Mouse (Mus musculus): ENCODE measurements around the gene Ice1. TPM values are rescaled to one million over a fixed set of nuclear protein-coding genes. Genes with fewer than 3 reads are reported as not detected.

Gene Ice1
- polyA plus RNA-seq, 1 experiment from 2014 or later, result 30.9 TPM

DNA sequence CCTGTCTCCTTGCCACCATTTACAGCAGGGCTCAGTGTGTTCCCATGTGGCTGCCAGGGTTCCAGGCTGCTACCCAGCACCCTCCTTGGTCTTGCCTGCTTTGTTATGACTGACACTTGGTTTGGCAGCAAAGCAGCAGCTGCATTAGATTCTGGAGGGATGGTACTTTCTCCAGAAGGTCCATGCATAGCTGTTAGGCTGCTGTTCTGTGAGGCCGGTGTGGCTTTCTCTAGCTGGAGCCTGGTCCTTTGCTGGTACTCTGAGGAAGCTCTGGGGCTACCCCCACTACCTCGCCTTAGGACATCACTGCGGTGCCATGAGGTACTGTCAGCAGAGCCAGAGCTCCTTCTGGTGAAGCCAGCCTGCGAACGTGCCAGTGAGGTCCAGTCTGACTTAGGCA is 32.1 kb downstream of the Ice1 start:
- no peaks in the 10 kb centered on the region for H3K9me3 ChIP-seq
- no peaks in the 10 kb centered on the region for H3K27me3 ChIP-seq
- no peaks in the 10 kb centered on the region for H3K4me1 ChIP-seq (replicated peaks)
- 97% methylated on average over 5 of the region's 5 CpGs for WGBS
- no peak overlapping the region for H3K27ac ChIP-seq
- no peak overlapping the region for H3K4me2 ChIP-seq
- H3K36me3 ChIP-seq, result peaks cover 100% of the 10 kb centered on the region
- no peak overlapping the region for H3K4me3 ChIP-seq (replicated peaks)
- ATAC-seq (ENCODE audit: insufficient number of reproducible peaks, insufficient read depth, low FRiP score, low TSS enrichment, low read depth), result no peak
- no peak overlapping the region for H3K9ac ChIP-seq (replicated peaks)

DNA sequence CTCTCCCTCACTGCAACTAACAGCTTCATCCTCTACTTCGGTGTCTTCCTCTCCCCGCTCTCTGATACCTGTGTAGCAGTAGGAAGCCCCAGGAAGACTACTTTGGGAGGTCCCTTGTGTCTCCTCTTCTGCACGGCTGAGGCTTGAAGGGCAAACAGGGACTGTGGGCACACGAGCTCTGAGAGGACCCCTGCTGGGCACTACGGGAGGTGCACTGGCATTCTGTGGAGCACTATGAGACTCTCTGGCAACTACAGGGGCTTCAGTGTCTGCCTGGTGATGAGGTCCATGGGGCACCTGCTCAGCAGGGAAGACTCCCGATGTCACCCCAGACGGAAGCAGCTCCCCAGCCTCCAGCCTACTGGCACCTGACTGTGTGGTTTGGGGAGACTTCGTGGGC is 32.7 kb downstream of the Ice1 start:
- no peak for ATAC-seq (ENCODE audit: insufficient number of reproducible peaks, insufficient read depth, low FRiP score, low TSS enrichment, low read depth)
- 88% methylated on average over 8 of the region's 8 CpGs for WGBS
- Histone ChIP-seq H3K9me3 (no peaks in the 10 kb centered on the region), H3K4me1 (replicated peaks) (no peaks in the 10 kb centered on the region), H3K36me3 (peaks cover 100% of the 10 kb centered on the region), H3K9ac (replicated peaks) (no peak overlapping the region), H3K4me3 (replicated peaks) (no peak overlapping the region), H3K4me2 (no peak overlapping the region), H3K27me3 (no peaks in the 10 kb centered on the region), H3K27ac (no peak overlapping the region)

DNA sequence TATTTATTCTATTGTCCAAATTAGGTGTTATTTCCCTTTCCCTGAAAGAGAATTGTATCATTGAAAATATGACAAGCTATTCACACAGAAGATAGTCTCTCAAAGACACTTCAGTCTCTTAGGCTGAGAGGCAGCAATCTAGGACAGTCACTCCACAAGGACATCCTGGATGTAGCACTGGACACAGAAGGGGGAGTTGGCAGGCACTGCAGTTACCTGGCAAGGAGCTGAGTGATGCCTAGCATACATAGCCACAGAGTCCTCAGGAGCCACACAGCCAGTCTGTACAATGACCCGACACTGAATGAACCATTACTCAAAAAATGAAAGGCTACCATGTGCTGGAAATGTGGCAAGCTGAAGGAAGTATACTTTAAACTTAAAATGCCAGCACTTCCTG is 35.9 kb downstream of the Ice1 start:
- no peak for ATAC-seq (ENCODE audit: insufficient number of reproducible peaks, insufficient read depth, low FRiP score, low TSS enrichment, low read depth)
- H3K36me3 ChIP-seq, result peaks cover 95% of the 10 kb centered on the region

GRCm38 (mm10) chr13:70599964-70600619 is 37.3 kb downstream of the Ice1 start:
- Histone ChIP-seq H3K4me1 (replicated peaks) (no peaks in the 10 kb centered on the region), H3K27ac (no peak overlapping the region), H3K27me3 (no peaks in the 10 kb centered on the region), H3K9ac (replicated peaks) (no peak overlapping the region), H3K36me3 (peaks cover 93% of the 10 kb centered on the region), H3K9me3 (no peaks in the 10 kb centered on the region), H3K4me2 (no peak overlapping the region), H3K4me3 (replicated peaks) (no peak overlapping the region)
- 88% methylated on average over 12 of the region's 12 CpGs for WGBS
- no peak for ATAC-seq (ENCODE audit: insufficient number of reproducible peaks, insufficient read depth, low FRiP score, low TSS enrichment, low read depth)

More for the DNA sequence above, 35.9 kb downstream of the Ice1 start:
- Histone ChIP-seq H3K27me3 (no peaks in the 10 kb centered on the region), H3K9ac (replicated peaks) (no peak overlapping the region), H3K9me3 (no peaks in the 10 kb centered on the region), H3K4me1 (replicated peaks) (no peaks in the 10 kb centered on the region), H3K4me3 (replicated peaks) (no peak overlapping the region), H3K4me2 (no peak overlapping the region), H3K27ac (no peak overlapping the region)
- WGBS, result 96% methylated on average over 1 of the region's 1 CpGs

- no peaks in the 10 kb centered on the region for H3K4me1 ChIP-seq (replicated peaks)
- H3K4me3 ChIP-seq (replicated peaks), result no peak overlapping the region
- H3K27ac ChIP-seq, result no peak overlapping the region
- H3K9me3 ChIP-seq, result no peaks in the 10 kb centered on the region
- no peak overlapping the region for H3K4me2 ChIP-seq
- H3K36me3 ChIP-seq, result peaks cover 93% of the 10 kb centered on the region
- 90% methylated on average over 4 of the region's 4 CpGs for WGBS
- no peak for ATAC-seq (ENCODE audit: insufficient number of reproducible peaks, insufficient read depth, low FRiP score, low TSS enrichment, low read depth)
- no peak overlapping the region for H3K9ac ChIP-seq (replicated peaks)
- no peaks in the 10 kb centered on the region for H3K27me3 ChIP-seq
These were observed 38.5 kb downstream of the Ice1 start for GRCm38 (mm10) chr13:70598941-70599340.

DNA sequence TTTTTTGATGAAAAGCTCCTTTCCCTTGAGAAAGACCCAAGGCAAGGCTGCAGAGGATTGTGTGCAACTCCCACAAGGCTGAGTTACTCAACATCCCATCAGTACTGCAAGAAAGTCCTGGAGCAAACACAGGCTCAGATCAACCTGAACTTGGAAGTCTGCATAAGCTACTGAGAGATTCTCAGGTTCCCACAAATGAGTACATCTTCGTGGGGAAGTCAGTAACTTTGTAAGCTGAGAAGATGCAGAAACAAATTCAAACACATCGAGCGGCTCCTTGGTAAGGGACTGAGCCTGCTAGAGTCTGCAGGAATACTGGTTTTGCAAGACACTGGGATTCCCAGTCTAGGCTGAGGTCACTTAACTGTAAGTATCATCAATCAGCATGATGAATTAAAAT is 40.5 kb downstream of the Ice1 start:
- Histone ChIP-seq H3K4me1 (replicated peaks) (no peaks in the 10 kb centered on the region), H3K9me3 (no peaks in the 10 kb centered on the region), H3K9ac (replicated peaks) (no peak overlapping the region), H3K4me2 (no peak overlapping the region), H3K4me3 (replicated peaks) (no peak overlapping the region), H3K36me3 (peaks cover 93% of the 10 kb centered on the region), H3K27me3 (no peaks in the 10 kb centered on the region), H3K27ac (no peak overlapping the region)
- WGBS, result 97% methylated on average over 3 of the region's 3 CpGs
- no peak for ATAC-seq (ENCODE audit: insufficient number of reproducible peaks, insufficient read depth, low FRiP score, low TSS enrichment, low read depth)

GRCm38 (mm10) chr13:70590248-70590762 is 47.1 kb downstream of the Ice1 start:
- no peak overlapping the region for H3K27ac ChIP-seq
- H3K36me3 ChIP-seq, result peaks cover 96% of the 10 kb centered on the region
- H3K4me2 ChIP-seq, result no peak overlapping the region
- H3K4me3 ChIP-seq (replicated peaks), result no peak overlapping the region
- no peaks in the 10 kb centered on the region for H3K9me3 ChIP-seq
- H3K4me1 ChIP-seq (replicated peaks), result no peaks in the 10 kb centered on the region
- no peak overlapping the region for H3K9ac ChIP-seq (replicated peaks)
- H3K27me3 ChIP-seq, result no peaks in the 10 kb centered on the region
- 93% methylated on average over 7 of the region's 7 CpGs for WGBS
- ATAC-seq (ENCODE audit: insufficient number of reproducible peaks, insufficient read depth, low FRiP score, low TSS enrichment, low read depth), result no peak

DNA sequence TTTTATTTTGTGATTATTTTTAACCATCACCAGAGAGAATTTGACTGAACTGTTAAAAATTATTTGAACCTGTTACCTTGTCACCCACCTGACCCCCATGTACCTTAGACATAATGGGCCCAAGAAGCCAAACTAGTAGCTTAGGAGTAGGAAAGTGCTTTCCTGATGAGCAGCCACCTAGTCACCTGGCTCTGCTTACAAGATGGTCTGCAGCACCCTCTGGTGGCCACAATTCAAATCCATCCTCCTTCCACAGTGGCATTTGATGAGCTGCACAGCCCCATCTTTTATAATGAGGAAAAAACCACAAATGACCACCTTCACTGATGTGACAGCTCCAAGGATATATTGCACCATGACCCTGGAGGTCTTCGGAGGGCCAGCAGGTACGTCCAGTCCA is 50.5 kb downstream of the Ice1 start:
- WGBS, result 78% methylated on average over 2 of the region's 2 CpGs
- no peak for ATAC-seq (ENCODE audit: insufficient number of reproducible peaks, insufficient read depth, low FRiP score, low TSS enrichment, low read depth)
- peaks cover 65% of the 10 kb centered on the region for H3K36me3 ChIP-seq

GRCm38 (mm10) chr13:70582517-70582916 is 54.9 kb downstream of the Ice1 start:
- no peak for ATAC-seq (ENCODE audit: insufficient number of reproducible peaks, insufficient read depth, low FRiP score, low TSS enrichment, low read depth)
- Histone ChIP-seq H3K27ac (no peak overlapping the region), H3K4me2 (no peak overlapping the region), H3K36me3 (peaks cover 23% of the 10 kb centered on the region), H3K4me1 (replicated peaks) (no peaks in the 10 kb centered on the region), H3K4me3 (replicated peaks) (no peak overlapping the region), H3K9ac (replicated peaks) (no peak overlapping the region), H3K9me3 (no peaks in the 10 kb centered on the region), H3K27me3 (no peaks in the 10 kb centered on the region)
- WGBS, result 59% methylated on average over 2 of the region's 2 CpGs

More for the DNA sequence above, 50.5 kb downstream of the Ice1 start:
- no peak overlapping the region for H3K9ac ChIP-seq (replicated peaks)
- H3K9me3 ChIP-seq, result no peaks in the 10 kb centered on the region
- H3K27me3 ChIP-seq, result no peaks in the 10 kb centered on the region
- no peaks in the 10 kb centered on the region for H3K4me1 ChIP-seq (replicated peaks)
- no peak overlapping the region for H3K4me2 ChIP-seq
- no peak overlapping the region for H3K4me3 ChIP-seq (replicated peaks)
- H3K27ac ChIP-seq, result no peak overlapping the region

- Histone ChIP-seq H3K4me2 (no peak overlapping the region), H3K9me3 (no peaks in the 10 kb centered on the region), H3K36me3 (peaks cover 15% of the 10 kb centered on the region), H3K9ac (replicated peaks) (no peak overlapping the region), H3K27ac (no peak overlapping the region), H3K27me3 (no peaks in the 10 kb centered on the region), H3K4me3 (replicated peaks) (no peak overlapping the region), H3K4me1 (replicated peaks) (no peaks in the 10 kb centered on the region)
- ATAC-seq (ENCODE audit: insufficient number of reproducible peaks, insufficient read depth, low FRiP score, low TSS enrichment, low read depth), result no peak
- WGBS, result 82% methylated on average over 4 of the region's 4 CpGs
These were observed 55.9 kb downstream of the Ice1 start for GRCm38 (mm10) chr13:70581509-70581908.

DNA sequence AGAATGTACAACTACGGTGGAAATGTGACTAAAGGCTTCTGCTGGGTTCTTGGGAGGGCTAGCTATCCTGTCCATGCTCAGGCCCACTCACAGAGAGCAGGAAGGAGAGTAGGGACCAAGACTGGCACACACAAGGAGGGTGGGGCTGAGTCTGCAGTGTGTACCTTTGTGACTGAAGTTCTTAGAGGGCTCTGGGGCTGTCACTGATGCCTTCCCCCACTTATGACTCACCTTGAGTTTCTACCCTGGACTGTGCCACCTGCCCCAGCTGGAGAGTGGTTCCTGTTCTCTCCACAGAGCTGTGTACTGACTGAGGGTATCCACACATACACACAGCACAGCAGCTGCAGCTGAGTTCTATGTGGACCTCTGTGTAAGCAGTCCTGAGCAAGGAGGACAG is 63.2 kb downstream of the Ice1 start:
- Histone ChIP-seq H3K27me3 (no peaks in the 10 kb centered on the region), H3K4me2 (no peak overlapping the region), H3K9ac (replicated peaks) (no peak overlapping the region), H3K36me3 (no peaks in the 10 kb centered on the region), H3K9me3 (no peaks in the 10 kb centered on the region), H3K27ac (no peak overlapping the region), H3K4me3 (replicated peaks) (no peak overlapping the region), H3K4me1 (replicated peaks) (no peaks in the 10 kb centered on the region)
- no peak for ATAC-seq (ENCODE audit: insufficient number of reproducible peaks, insufficient read depth, low FRiP score, low TSS enrichment, low read depth)
- WGBS, result 88% methylated on average over 1 of the region's 1 CpGs

- H3K27me3 ChIP-seq, result no peaks in the 10 kb centered on the region
- no peak overlapping the region for H3K27ac ChIP-seq
- ATAC-seq (ENCODE audit: insufficient number of reproducible peaks, insufficient read depth, low FRiP score, low TSS enrichment, low read depth), result no peak
- WGBS, result 79% methylated on average over 2 of the region's 2 CpGs
- no peaks in the 10 kb centered on the region for H3K36me3 ChIP-seq
- H3K4me1 ChIP-seq (replicated peaks), result no peaks in the 10 kb centered on the region
- no peak overlapping the region for H3K4me3 ChIP-seq (replicated peaks)
- H3K9ac ChIP-seq (replicated peaks), result no peak overlapping the region
- H3K4me2 ChIP-seq, result no peak overlapping the region
- no peaks in the 10 kb centered on the region for H3K9me3 ChIP-seq
These were observed 69.5 kb downstream of the Ice1 start for GRCm38 (mm10) chr13:70567889-70568288.

All from limb, embryonic 12.5 days (tissue).